Mouse (Mus musculus) neural tube, embryonic 14.5 days (tissue): ENCODE measurements around the gene Apcs. TPM values are rescaled to one million over a fixed set of nuclear protein-coding genes. Genes with fewer than 3 reads are reported as not detected.

ENCODE experiments used
- ATAC-seq: fragments of 200-750 bp; cut with Nextera tagmentation; 2 replicates; pipeline ENCODE4 v1.8.0; 2017; ENCODE audit warnings: low read depth, mild to moderate bottlenecking, moderate TSS enrichment, moderate library complexity
- H3K27ac ChIP-seq: fragments of 300-500 bp; sonication (generic); 2 replicates; pipeline ENCODE4 v1.5.1; 2014; ENCODE audit warnings: low read depth, mild to moderate bottlenecking, control low read depth, low read length, moderate library complexity, mixed read lengths
- H3K27me3 ChIP-seq: fragments of 300-500 bp; sonication (generic); 2 replicates; pipeline ENCODE4 v1.6.1; 2014; ENCODE audit warnings: low read length; ENCODE audit not compliant: control insufficient read depth, insufficient read depth
- H3K36me3 ChIP-seq: fragments of 300-500 bp; sonication (generic); 2 replicates; pipeline ENCODE4 v1.6.1; 2014; ENCODE audit warnings: low read length, mixed read lengths; ENCODE audit not compliant: control insufficient read depth, insufficient read depth
- H3K4me1 ChIP-seq: fragments of 300-500 bp; sonication (generic); 2 replicates; pipeline ENCODE4 v1.6.1; 2014; ENCODE audit warnings: low read length; ENCODE audit not compliant: control insufficient read depth, insufficient read depth
- H3K4me2 ChIP-seq: fragments of 300-500 bp; sonication (generic); 2 replicates; pipeline ENCODE4 v1.6.1; 2014; ENCODE audit warnings: mild to moderate bottlenecking, low read depth, low read length, control low read depth
- H3K4me3 ChIP-seq: fragments of 300-500 bp; sonication (generic); 2 replicates; pipeline ENCODE4 v1.5.1; 2014; ENCODE audit warnings: low read depth, low read length, control low read depth, mixed read lengths
- H3K9ac ChIP-seq: fragments of 300-500 bp; sonication (generic); replicated peaks from 2 replicates; pipeline ENCODE4 v1.6.1; 2014; ENCODE audit warnings: low read depth, mild to moderate bottlenecking, control low read depth, low read length, mixed read lengths
- H3K9me3 ChIP-seq: fragments of 300-500 bp; sonication (generic); 2 replicates; pipeline ENCODE4 v1.6.1; 2016; ENCODE audit warnings: low read length; ENCODE audit not compliant: control insufficient read depth
- WGBS: fragments of 180-500 bp; shearing (Covaris S2); extraction: QIAGEN DNeasy Blood & Tissue Kit; methylation state at CpG from one replicate; pipeline ENCODE4 v1.1.7; 2014; 5-methylcytosine and 5-hydroxymethylcytosine counted together
- polyA plus RNA-seq: library from polyadenylated mRNA; unstranded; fragments of >200 nt; fragmentation: Nextera tagmentation; extraction: Ambion mirVana; gene quantifications from 2 replicates; pipeline ENCODE4 v1.2.1, GENCODE M21; 2014

Apcs gene
- polyA plus RNA-seq, result not detected in 2 replicates

GRCm38 (mm10) chr1:172894777-172895357, at the start of gene Apcs:
Gene Apcs, minus strand, starts transcription at chr1:172895041.
- no peak within 1 kb of the TSS for H3K4me3 ChIP-seq
- H3K4me2 ChIP-seq, result no peak within 1 kb of the TSS
- no peaks in the 10 kb centered on the region for H3K4me1 ChIP-seq
- no peaks in the 10 kb centered on the region for H3K36me3 ChIP-seq
- WGBS, result 73% methylated on average over 2 of the region's 2 CpGs
- ATAC-seq, result no peak
- no peak within 1 kb of the TSS for H3K9ac ChIP-seq
- H3K9me3 ChIP-seq, result no peaks in the 10 kb centered on the region
- H3K27me3 ChIP-seq, result no peaks in the 10 kb centered on the region
- no peak within 1 kb of the TSS for H3K27ac ChIP-seq

GRCm38 (mm10) chr1:172932197-172932596, 37.4 kb upstream of the Apcs start:
- ATAC-seq, result no peak
- Histone ChIP-seq H3K9me3 (no peaks in the 10 kb centered on the region), H3K36me3 (no peaks in the 10 kb centered on the region), H3K4me2 (no peak overlapping the region), H3K27me3 (no peaks in the 10 kb centered on the region), H3K27ac (no peak overlapping the region), H3K9ac (no peak overlapping the region), H3K4me3 (no peak overlapping the region), H3K4me1 (no peaks in the 10 kb centered on the region)
- WGBS, result 94% methylated on average over 2 of the region's 2 CpGs

- no peak for ATAC-seq
- Histone ChIP-seq H3K27ac (no peak overlapping the region), H3K9ac (no peak overlapping the region), H3K4me3 (no peak overlapping the region), H3K4me1 (no peaks in the 10 kb centered on the region), H3K27me3 (no peaks in the 10 kb centered on the region), H3K36me3 (no peaks in the 10 kb centered on the region), H3K4me2 (no peak overlapping the region), H3K9me3 (no peaks in the 10 kb centered on the region)
- 90% methylated on average over 2 of the region's 2 CpGs for WGBS
Measured at GRCm38 (mm10) chr1:172918450-172918849, 23.6 kb upstream of the Apcs start.

- H3K4me3 ChIP-seq, result no peak overlapping the region
- no peak overlapping the region for H3K4me2 ChIP-seq
- H3K27me3 ChIP-seq, result no peaks in the 10 kb centered on the region
- H3K9me3 ChIP-seq, result no peaks in the 10 kb centered on the region
- no peaks in the 10 kb centered on the region for H3K36me3 ChIP-seq
- ATAC-seq, result no peak
- no peak overlapping the region for H3K27ac ChIP-seq
- 89% methylated on average over 1 of the region's 1 CpGs for WGBS
- H3K4me1 ChIP-seq, result no peaks in the 10 kb centered on the region
- H3K9ac ChIP-seq, result no peak overlapping the region
Measured at GRCm38 (mm10) chr1:172917115-172917514, 22.3 kb upstream of the Apcs start.

GRCm38 (mm10) chr1:172903313-172903712, 8.5 kb upstream of the Apcs start:
- no peaks in the 10 kb centered on the region for H3K4me1 ChIP-seq
- no peak overlapping the region for H3K4me3 ChIP-seq
- no peaks in the 10 kb centered on the region for H3K27me3 ChIP-seq
- ATAC-seq, result no peak
- H3K36me3 ChIP-seq, result no peaks in the 10 kb centered on the region
- H3K9ac ChIP-seq, result no peak overlapping the region
- no peaks in the 10 kb centered on the region for H3K9me3 ChIP-seq
- no peak overlapping the region for H3K4me2 ChIP-seq
- no peak overlapping the region for H3K27ac ChIP-seq

- H3K27ac ChIP-seq, result no peak overlapping the region
- no peaks in the 10 kb centered on the region for H3K36me3 ChIP-seq
- 94% methylated on average over 2 of the region's 2 CpGs for WGBS
- no peak overlapping the region for H3K4me2 ChIP-seq
- H3K9me3 ChIP-seq, result no peaks in the 10 kb centered on the region
- H3K4me1 ChIP-seq, result no peaks in the 10 kb centered on the region
- ATAC-seq, result no peak
- no peak overlapping the region for H3K9ac ChIP-seq
- H3K4me3 ChIP-seq, result no peak overlapping the region
- no peaks in the 10 kb centered on the region for H3K27me3 ChIP-seq
Measured at GRCm38 (mm10) chr1:172895435-172895834, 594 bp upstream of the Apcs start.

- no peak for ATAC-seq
- no peaks in the 10 kb centered on the region for H3K9me3 ChIP-seq
- no peaks in the 10 kb centered on the region for H3K36me3 ChIP-seq
- H3K27me3 ChIP-seq, result no peaks in the 10 kb centered on the region
- WGBS, result 47% methylated on average over 1 of the region's 1 CpGs
- no peak overlapping the region for H3K9ac ChIP-seq
- no peak overlapping the region for H3K4me3 ChIP-seq
- H3K4me2 ChIP-seq, result no peak overlapping the region
- H3K4me1 ChIP-seq, result no peaks in the 10 kb centered on the region
- no peak overlapping the region for H3K27ac ChIP-seq
Measured at GRCm38 (mm10) chr1:172876675-172877074, 18.2 kb downstream of the Apcs start.

- Histone ChIP-seq H3K9ac (no peak overlapping the region), H3K36me3 (no peaks in the 10 kb centered on the region), H3K4me1 (no peaks in the 10 kb centered on the region), H3K9me3 (no peaks in the 10 kb centered on the region), H3K27ac (no peak overlapping the region), H3K4me2 (no peak overlapping the region), H3K27me3 (no peaks in the 10 kb centered on the region), H3K4me3 (no peak overlapping the region)
- no peak for ATAC-seq
- WGBS, result 90% methylated on average over 4 of the region's 4 CpGs
Measured at GRCm38 (mm10) chr1:172875265-172875664, 19.6 kb downstream of the Apcs start.

GRCm38 (mm10) chr1:172848171-172848570, 46.7 kb downstream of the Apcs start:
- whole genome bisulfite sequencing, result 76% methylated on average over 2 of the region's 2 CpGs
- H3K36me3 ChIP-seq, result no peaks in the 10 kb centered on the region
- H3K9ac ChIP-seq, result no peak overlapping the region
- no peak overlapping the region for H3K27ac ChIP-seq
- H3K4me2 ChIP-seq, result no peak overlapping the region
- peak; percentile 68 for ATAC-seq
- H3K9me3 ChIP-seq, result no peaks in the 10 kb centered on the region
- no peaks in the 10 kb centered on the region for H3K27me3 ChIP-seq
- no peaks in the 10 kb centered on the region for H3K4me1 ChIP-seq
- no peak overlapping the region for H3K4me3 ChIP-seq
